Mouse (Mus musculus) forebrain, embryonic 12.5 days (tissue): ENCODE measurements around the gene Gm36079. TPM values are rescaled to one million over a fixed set of nuclear protein-coding genes. Genes with fewer than 3 reads are reported as not detected.
"Not testable (repeated sequence)": the region's sequence is repeated elsewhere in the genome, so short reads cannot be mapped to it uniquely, and the experiment has no call there.

ENCODE experiments used
- ATAC-seq: fragments of 200-750 bp; cut with Nextera tagmentation; 2 replicates; pipeline ENCODE4 v1.8.0; 2017; ENCODE audit warnings: moderate TSS enrichment; ENCODE audit not compliant: low FRiP score
- H3K27ac ChIP-seq: fragments of 300-500 bp; sonication (generic); 2 replicates; pipeline ENCODE4 v1.5.1; 2016; ENCODE audit warnings: mild to moderate bottlenecking
- H3K27me3 ChIP-seq: fragments of 300-500 bp; sonication (generic); 2 replicates; pipeline ENCODE4 v1.6.1; 2016; ENCODE audit warnings: mild to moderate bottlenecking
- H3K36me3 ChIP-seq: fragments of 300-500 bp; sonication (generic); replicated peaks from 2 replicates; pipeline ENCODE4 v1.6.1; 2016; ENCODE audit warnings: mild to moderate bottlenecking
- H3K4me1 ChIP-seq: fragments of 300-500 bp; sonication (generic); 2 replicates; pipeline ENCODE4 v1.6.1; 2016
- H3K4me2 ChIP-seq: fragments of 300-500 bp; sonication (generic); 2 replicates; pipeline ENCODE4 v1.6.1; 2016; ENCODE audit warnings: mild to moderate bottlenecking, moderate library complexity
- H3K4me3 ChIP-seq: fragments of 300-500 bp; sonication (generic); replicated peaks from 2 replicates; pipeline ENCODE4 v1.5.1; 2016; ENCODE audit warnings: mild to moderate bottlenecking
- H3K9ac ChIP-seq: fragments of 300-500 bp; sonication (generic); 2 replicates; pipeline ENCODE4 v1.6.1; 2016; ENCODE audit warnings: mild to moderate bottlenecking
- H3K9me3 ChIP-seq: fragments of 300-500 bp; sonication (generic); 2 replicates; pipeline ENCODE4 v1.6.1; 2016
- WGBS: fragments of 180-500 bp; shearing (Covaris S2); methylation state at CpG from one replicate; pipeline ENCODE4 v1.1.7; 2016; 5-methylcytosine and 5-hydroxymethylcytosine counted together
- polyA plus RNA-seq: library from polyadenylated mRNA; unstranded; fragments of >200 nt; fragmentation: Nextera tagmentation; extraction: Ambion mirVana; gene quantifications from 2 replicates; pipeline ENCODE4 v1.2.1, GENCODE M21; 2016

The Gm36079 gene
- polyA plus RNA-seq, 1 experiment from 2014 or later: not detected

DNA sequence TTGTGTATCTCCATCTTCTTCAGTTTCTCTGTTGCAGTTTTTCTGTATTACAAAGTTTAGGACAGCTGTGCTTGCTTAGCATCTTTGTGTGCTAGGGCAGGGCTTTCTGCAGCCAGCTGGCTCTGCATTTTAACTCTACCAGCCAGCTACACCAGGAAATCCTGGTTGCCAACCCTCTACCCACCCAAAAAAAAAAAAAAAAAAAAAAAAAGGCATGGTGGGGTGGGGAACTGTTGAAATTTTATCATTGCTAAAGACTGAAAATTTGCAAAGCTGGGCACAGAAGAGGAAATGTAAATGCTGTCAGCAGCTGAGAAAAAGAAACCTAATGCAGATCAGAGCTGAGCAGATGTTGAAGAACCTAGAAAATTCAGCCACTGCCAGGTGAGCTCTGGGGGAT lies 16.7 kb downstream of the Gm36079 start:
- not testable (repeated sequence) for ATAC-seq, H3K27ac ChIP-seq, H3K27me3 ChIP-seq, H3K9me3 ChIP-seq, H3K4me1 ChIP-seq, H3K4me2 ChIP-seq, H3K36me3 ChIP-seq, H3K4me3 ChIP-seq, H3K9ac ChIP-seq

GRCm38 (mm10) chr13:119999215-119999614 lies 27.6 kb downstream of the Gm36079 start:
- not testable (repeated sequence) for H3K4me3 ChIP-seq, H3K4me2 ChIP-seq, H3K36me3 ChIP-seq, H3K4me1 ChIP-seq, H3K9me3 ChIP-seq, H3K9ac ChIP-seq, H3K27ac ChIP-seq, ATAC-seq, H3K27me3 ChIP-seq
- no CpG with 5 or more reads among the region's 4 CpGs for WGBS

DNA sequence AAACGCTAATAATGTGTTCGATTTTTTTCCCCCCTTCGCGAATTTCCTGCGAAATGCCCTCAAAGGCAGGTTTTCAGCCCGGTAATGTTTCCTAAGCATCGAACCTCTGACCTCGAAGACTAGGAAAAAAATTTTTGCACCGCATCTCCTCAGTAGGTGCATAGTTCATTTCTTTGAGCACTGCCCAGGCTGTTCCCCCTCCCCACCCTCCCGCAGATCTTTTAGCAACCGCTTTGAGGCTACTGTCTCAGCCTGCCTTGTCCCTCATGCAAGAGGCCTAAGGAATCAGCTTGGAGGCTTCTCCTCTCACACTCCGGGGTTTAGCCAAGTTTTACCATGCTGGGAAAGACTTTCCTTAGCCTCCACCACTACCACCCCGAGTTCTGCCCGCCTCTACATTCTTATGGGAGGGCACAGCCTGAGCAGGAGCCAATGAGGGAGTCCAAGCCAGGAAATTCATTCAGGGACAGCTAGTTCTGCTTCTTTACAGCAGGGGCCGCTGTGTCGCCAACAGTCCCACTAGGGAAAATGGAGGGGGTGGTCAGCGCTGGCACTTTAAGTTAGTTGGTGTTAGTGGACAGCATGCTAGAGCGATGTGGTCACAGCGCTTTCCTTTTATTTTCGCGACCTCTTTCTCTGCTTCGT lies 28.2 kb downstream of the Gm36079 start:
- H3K4me2 ChIP-seq, H3K27ac ChIP-seq, H3K9ac ChIP-seq, H3K4me1 ChIP-seq, H3K9me3 ChIP-seq, H3K4me3 ChIP-seq, H3K36me3 ChIP-seq, H3K27me3 ChIP-seq: not testable (repeated sequence)
- no CpG with 5 or more reads among the region's 22 CpGs for WGBS
- peak; percentile 83 for ATAC-seq

GRCm38 (mm10) chr13:119991917-119992496 lies 34.8 kb downstream of the Gm36079 start:
- H3K4me2 ChIP-seq, H3K27me3 ChIP-seq, H3K9me3 ChIP-seq, H3K27ac ChIP-seq, H3K4me1 ChIP-seq, H3K4me3 ChIP-seq, H3K36me3 ChIP-seq, ATAC-seq, H3K9ac ChIP-seq: not testable (repeated sequence)
- WGBS: no CpG with 5 or more reads among the region's 10 CpGs

DNA sequence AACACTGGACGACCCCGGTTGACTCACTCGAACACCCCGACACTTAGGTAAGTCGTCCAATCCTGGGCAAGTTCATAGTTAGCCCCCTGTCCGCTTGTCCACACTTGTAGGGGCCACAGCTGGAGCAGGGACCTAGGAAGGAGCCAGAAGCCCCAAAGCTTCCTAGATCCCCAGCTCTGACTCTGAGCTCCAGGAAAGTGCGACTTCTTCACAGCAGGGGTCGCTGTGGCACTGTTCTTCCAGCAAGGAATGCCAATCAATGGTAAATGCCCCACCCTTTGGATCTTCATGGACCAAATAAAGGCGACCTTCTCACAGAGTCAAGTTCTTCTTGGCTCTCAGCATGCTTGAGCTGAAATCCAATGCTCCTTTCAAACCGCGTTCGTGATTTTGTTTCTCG lies 35.5 kb downstream of the Gm36079 start:
- not testable (repeated sequence) for H3K4me2 ChIP-seq, H3K4me1 ChIP-seq, H3K9me3 ChIP-seq, H3K27ac ChIP-seq, H3K27me3 ChIP-seq, H3K36me3 ChIP-seq, H3K9ac ChIP-seq, H3K4me3 ChIP-seq
- no CpG with 5 or more reads among the region's 13 CpGs for WGBS
- ATAC-seq: 0 out of 2 replicates have a peak, but pooled peaks have one; percentile 41

Other genes starting within 250 kb of the Gm36079 start
- gene Zfp131, start 236.1 kb downstream of the Gm36079 start, polyA plus RNA-seq: 56.5 and 57.7 TPM in 2 replicates
- gene AF067063, start 196.8 kb downstream of the Gm36079 start, polyA plus RNA-seq: not detected in 2 replicates
- not detected in 2 replicates for gene D13Ertd608e, start 191.0 kb downstream of the Gm36079 start, polyA plus RNA-seq
- gene Tcstv1, start 132.2 kb downstream of the Gm36079 start, polyA plus RNA-seq: not detected in 2 replicates
- gene Gm21761, start 97.7 kb downstream of the Gm36079 start, polyA plus RNA-seq: not detected in 2 replicates
- not detected in 2 replicates for gene B020031M17Rik, start 76.2 kb downstream of the Gm36079 start, polyA plus RNA-seq
- not detected in 2 replicates for gene Gm21188, start 25.2 kb upstream of the Gm36079 start, polyA plus RNA-seq
- not detected in 2 replicates for gene Gm20767, start 113.2 kb upstream of the Gm36079 start, polyA plus RNA-seq
- gene Gm21818, start 145.4 kb upstream of the Gm36079 start, polyA plus RNA-seq: not detected in 2 replicates
- gene Gm21762, start 188.9 kb upstream of the Gm36079 start, polyA plus RNA-seq: not detected in 2 replicates
- not detected in 2 replicates for gene Gm21731, start 212.1 kb upstream of the Gm36079 start, polyA plus RNA-seq
- gene AF067061, start 236.1 kb upstream of the Gm36079 start, polyA plus RNA-seq: not detected in 2 replicates